ENCODE assay signal across 16 mouse cellular contexts in the genomic region with DNA sequence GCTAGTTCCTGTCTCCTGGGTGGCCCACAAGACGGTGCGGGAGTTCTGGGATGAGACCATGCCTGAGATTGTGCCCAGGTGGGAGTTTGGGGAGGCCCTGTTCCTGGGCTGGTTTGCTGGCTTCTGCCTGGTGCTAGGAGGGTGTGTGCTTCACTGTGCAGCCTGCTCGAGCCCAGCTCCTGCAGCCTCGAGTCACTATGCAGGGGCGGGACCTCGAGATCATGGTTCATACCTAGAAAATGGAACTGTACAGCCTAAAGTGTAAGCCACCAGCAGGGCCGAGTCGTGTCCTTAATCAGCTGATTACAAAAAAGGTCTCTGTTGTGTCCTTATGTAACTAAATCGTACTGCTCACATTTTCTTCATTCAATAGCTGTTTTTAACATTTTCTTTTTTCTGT. TPM values are rescaled to one million over a fixed set of nuclear protein-coding genes. Genes with fewer than 3 reads are reported as not detected.
DNase-seq lines count a peak whose midpoint lies in the region; ATAC-seq and TF ChIP-seq lines count a peak whose summit lies in the region.
"Not testable (repeated sequence)": the region's sequence is repeated elsewhere in the genome, so short reads cannot be mapped to it uniquely, and the experiment has no call there.
"Had no signal": no experiment of that assay in that cellular context is flagged by ENCODE, and none has a peak within 500 bp of the region (broad histone marks: within the 10 kb centered on the region; RNA-seq: fewer than 3 reads in every experiment).

No protein-coding gene starts in this region.

- not testable (repeated sequence) for H3K27me3 ChIP-seq in kidney, postnatal 0 days (ENCODE audit: insufficient read depth, low read length); lung, embryonic 14.5 days (ENCODE audit: insufficient read depth, low read length); midbrain, embryonic 11.5 days (ENCODE audit: control insufficient read depth, insufficient read depth, low read length)

- not testable (repeated sequence) for H3K4me2 ChIP-seq in kidney, postnatal 0 days (ENCODE audit: low read length); lung, embryonic 14.5 days; midbrain, embryonic 11.5 days

- H3K27ac ChIP-seq in kidney, postnatal 0 days; lung, embryonic 14.5 days (ENCODE audit: low read depth); midbrain, embryonic 11.5 days (ENCODE audit: low read depth, low read length): not testable (repeated sequence)

- TF ChIP-seq CTCF in kidney, postnatal 0 days (IDR thresholded peaks at IDR 0.05; ENCODE audit: low read depth); lung, embryonic 14.5 days (IDR thresholded peaks at IDR 0.05; ENCODE audit: low read depth): not testable (repeated sequence)

- not testable (repeated sequence) for H3K4me1 ChIP-seq in kidney, postnatal 0 days (replicated peaks; ENCODE audit: insufficient read depth, low read length); lung, embryonic 14.5 days (ENCODE audit: insufficient read depth); midbrain, embryonic 11.5 days (ENCODE audit: control insufficient read depth, insufficient read depth, low read length)

- not testable (repeated sequence) for H3K9ac ChIP-seq in kidney, postnatal 0 days (ENCODE audit: low read depth, low read length); lung, embryonic 14.5 days; midbrain, embryonic 11.5 days (ENCODE audit: low read length)

- ATAC-seq in frontal cortex, adult (ENCODE audit: low TSS enrichment), result peak; percentile 24; the same call in 1 of the 2 replicates
- 0 out of 2 replicates have a peak, but pooled peaks have one; percentile 8 for ATAC-seq in kidney, postnatal 0 days (replicated peaks; ENCODE audit: low FRiP score, low read depth)
- peak; percentile 9; the same call in 1 of the 2 replicates for ATAC-seq in lung, embryonic 14.5 days (ENCODE audit: insufficient read depth)
- not testable (repeated sequence) for ATAC-seq in midbrain, embryonic 11.5 days (ENCODE audit: low FRiP score)

- DNase-seq in heart, adult 11 months, result peak; percentile 76
- not testable (repeated sequence) for DNase-seq in kidney, postnatal 0 days (ENCODE audit: low spot score); lung, embryonic 14.5 days
- DNase-seq in midbrain, embryonic 11.5 days (ENCODE audit: low spot score, missing footprints), result peak; percentile 57

- not testable (repeated sequence) for H3K9me3 ChIP-seq in kidney, postnatal 0 days (replicated peaks; ENCODE audit: low read length); lung, embryonic 14.5 days (ENCODE audit: low read depth, low read length); midbrain, embryonic 11.5 days (ENCODE audit: control insufficient read depth, low read length)

- not testable (repeated sequence) for H3K36me3 ChIP-seq in kidney, postnatal 0 days (ENCODE audit: insufficient read depth, low read length); lung, embryonic 14.5 days (ENCODE audit: insufficient read depth); midbrain, embryonic 11.5 days (ENCODE audit: control insufficient read depth, insufficient read depth, low read length)

- 66% methylated on average over 7 of the region's 9 CpGs for WGBS in kidney, postnatal 0 days
- WGBS in lung, embryonic 14.5 days, result 69% methylated on average over 7 of the region's 9 CpGs
- 91% methylated on average over 7 of the region's 9 CpGs for WGBS in midbrain, embryonic 11.5 days

- not testable (repeated sequence) for H3K4me3 ChIP-seq in kidney, postnatal 0 days (replicated peaks; ENCODE audit: low read depth, low read length); lung, embryonic 14.5 days (ENCODE audit: low read depth, low read length); midbrain, embryonic 11.5 days (ENCODE audit: low read depth, low read length)

RNA-seq across cellular contexts. Expression of a gene that starts 0.6 kb away (rescaled TPM):
- not detected in 2 replicates for polyA plus RNA-seq in kidney, postnatal 0 days (2015; fragmentation: Nextera tagmentation; extraction: Ambion mirVana)
- polyA plus RNA-seq in lung, embryonic 14.5 days (2014; fragmentation: Nextera tagmentation; extraction: Ambion mirVana), result not detected in 2 replicates
- polyA plus RNA-seq in midbrain, embryonic 11.5 days (2014; fragmentation: Nextera tagmentation; extraction: Ambion mirVana), result not detected in 2 replicates
- polyA plus RNA-seq: adrenal gland, adult 2 months; brain, embryonic 14.5 days; C2C12; embryonic facial prominence, embryonic 11.5 days; embryonic facial prominence, embryonic 13.5 days; embryonic facial prominence, embryonic 15.5 days; erythroblast, embryonic 14.5 days; forebrain, embryonic 10.5 days; forebrain, embryonic 13.5 days; forebrain, embryonic 15.5 days; forebrain, postnatal 0 days had no signal

RNA-seq across cellular contexts. Expression of a gene that starts 1.7 kb away (rescaled TPM):
- not detected in 2 replicates for polyA plus RNA-seq in kidney, postnatal 0 days (2015; fragmentation: Nextera tagmentation; extraction: Ambion mirVana)
- not detected in 2 replicates for polyA plus RNA-seq in lung, embryonic 14.5 days (2014; fragmentation: Nextera tagmentation; extraction: Ambion mirVana)
- not detected in 2 replicates for polyA plus RNA-seq in midbrain, embryonic 11.5 days (2014; fragmentation: Nextera tagmentation; extraction: Ambion mirVana)
- polyA plus RNA-seq: brain, embryonic 14.5 days; C2C12; embryonic facial prominence, embryonic 11.5 days; embryonic facial prominence, embryonic 13.5 days; embryonic facial prominence, embryonic 15.5 days; erythroblast, embryonic 14.5 days; forebrain, embryonic 10.5 days; forebrain, embryonic 13.5 days; forebrain, embryonic 15.5 days; forebrain, postnatal 0 days had no signal
